Mouse (Mus musculus): ENCODE measurements around the gene Krt84.

Krt84 gene

DNA sequence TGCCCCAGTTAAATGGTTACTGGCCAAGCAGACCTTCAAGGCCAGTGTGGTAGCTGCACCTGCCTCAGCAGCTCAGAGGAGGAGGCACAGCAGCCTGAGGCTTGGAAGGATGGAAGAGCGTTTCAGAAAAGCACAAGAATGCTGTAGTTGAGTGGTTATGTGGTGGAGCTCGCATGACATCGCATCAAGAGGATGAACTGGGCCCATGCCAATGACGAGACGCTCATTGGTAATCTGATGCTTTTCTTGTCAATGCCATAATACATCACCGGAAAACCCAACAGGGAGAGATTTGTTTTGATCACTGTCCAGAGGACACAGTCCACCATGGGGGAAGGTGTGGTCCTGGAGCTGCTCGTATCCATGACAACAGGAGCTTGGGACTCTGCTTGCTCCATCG, 37.4 kb downstream of the Krt84 start:
- DNase-seq = no peak

DNA sequence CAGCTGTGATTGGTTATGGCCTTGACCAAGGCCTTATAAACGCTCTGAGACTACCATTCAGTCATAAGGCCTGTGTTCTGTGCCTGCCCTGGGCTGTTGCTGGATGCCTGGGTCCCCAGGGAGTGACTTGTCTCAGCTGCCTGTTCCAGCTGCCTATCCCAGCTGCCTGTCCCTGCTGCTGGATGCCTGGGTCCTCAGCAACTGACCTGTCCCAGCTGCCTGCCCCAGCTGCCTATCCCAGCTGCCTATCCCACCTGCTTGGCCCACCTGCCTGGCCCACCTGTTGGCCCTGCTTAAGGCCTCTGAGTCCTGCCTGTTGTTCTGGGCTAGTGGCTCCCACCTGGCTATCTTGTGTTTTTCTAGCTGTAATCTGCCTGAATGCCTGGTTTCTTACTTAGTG, 38.4 kb downstream of the Krt84 start:
- DNase-seq = no peak

DNA sequence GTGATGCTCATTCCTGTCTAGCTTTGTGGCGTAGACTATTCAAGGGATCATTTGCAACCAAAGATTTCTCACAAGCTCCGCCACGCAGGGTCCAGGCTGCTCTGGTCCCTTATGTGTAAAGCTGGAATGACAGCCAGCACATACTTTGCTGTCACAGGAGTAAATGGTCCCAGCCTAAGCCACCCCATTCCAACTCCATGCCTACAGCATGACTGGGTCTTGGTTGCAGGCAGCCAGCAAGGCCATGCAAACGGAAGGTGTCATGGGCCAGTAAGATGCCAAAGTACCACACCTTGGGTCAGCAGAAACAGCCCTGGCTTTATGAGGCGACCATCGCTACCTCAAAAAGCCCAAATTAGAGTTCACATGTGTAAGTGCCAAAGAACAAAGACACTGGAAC, 38.9 kb downstream of the Krt84 start:
- DNase-seq = no peak

DNA sequence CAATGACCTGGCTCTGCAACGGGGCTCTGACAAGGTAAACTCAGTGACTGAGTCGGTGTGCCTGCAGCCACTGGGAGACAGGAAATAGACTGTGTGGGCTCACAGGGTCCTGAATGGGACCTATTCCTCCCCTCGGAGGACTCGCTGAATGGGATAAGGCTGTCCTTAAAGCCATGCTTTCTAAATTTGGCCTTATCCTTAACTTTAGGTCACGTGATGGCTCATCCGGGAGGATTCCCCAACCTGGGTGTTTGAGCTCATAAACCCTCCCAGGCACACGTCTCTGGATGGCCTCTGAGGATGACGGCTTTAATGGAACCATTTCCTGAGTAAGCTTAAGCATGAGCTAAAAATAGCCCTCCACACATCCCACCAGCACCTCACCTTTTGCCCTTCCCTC, 39.9 kb downstream of the Krt84 start:
- DNase-seq = no peak

DNA sequence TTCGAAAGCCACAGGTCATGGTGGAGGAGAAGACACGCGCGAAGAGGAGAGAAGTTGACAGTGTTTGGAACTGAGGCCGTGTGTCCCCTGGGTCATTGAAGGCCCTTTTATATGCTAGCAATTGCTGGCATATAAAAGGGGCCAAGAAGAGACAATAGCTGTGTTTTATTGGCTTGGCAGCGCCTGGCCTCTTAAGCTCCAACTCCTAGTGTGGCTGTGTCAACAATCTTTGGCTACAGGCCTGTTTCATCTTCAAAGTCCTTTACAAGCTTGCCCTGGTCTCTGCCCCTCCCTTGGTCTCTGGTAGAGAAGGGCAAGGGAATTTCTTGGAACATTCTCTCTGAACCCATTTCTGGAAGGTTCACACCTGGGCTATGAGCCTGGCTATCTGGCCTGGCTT, 41.2 kb downstream of the Krt84 start, which contains the start of gene Krt83:
TSS of gene Krt83 (minus strand) at position 82 of the 400 bp plus-strand sequence.
- DNase-seq = no peak

DNA sequence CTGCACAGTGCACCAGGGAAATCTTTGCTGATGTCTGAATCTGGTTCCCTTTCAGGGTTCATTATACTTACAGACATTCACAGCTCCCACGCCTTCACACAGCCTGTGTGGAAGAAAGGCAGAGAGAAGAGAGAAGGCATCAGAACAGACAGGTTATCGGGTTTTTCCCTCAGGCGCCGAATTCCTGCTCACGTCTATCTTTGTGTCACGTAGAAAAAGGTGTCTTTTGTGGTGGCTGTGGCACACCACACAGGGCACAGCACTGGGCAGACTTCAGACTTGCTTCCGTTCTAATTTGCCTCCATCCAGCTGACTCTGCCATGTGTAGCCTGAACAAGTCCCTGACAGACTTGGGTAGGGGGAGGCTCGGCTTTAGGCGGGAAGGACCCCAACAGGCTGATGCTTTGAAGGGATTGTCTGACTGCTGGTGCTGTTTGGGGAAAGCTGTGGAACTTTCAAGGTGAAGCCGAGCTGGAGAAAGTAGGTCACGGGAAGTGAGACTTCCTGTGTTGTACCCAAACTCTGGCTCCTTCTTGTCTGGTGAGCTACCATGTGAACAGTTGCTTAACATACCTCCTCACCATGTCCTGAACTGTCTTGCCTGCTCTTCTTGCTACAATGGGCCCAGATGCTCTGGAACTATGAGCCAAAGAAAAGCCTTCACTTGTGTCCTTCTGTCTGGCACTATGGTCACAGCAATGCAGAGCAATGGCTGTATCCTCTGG, 46.5 kb downstream of the Krt84 start:
- no peak for DNase-seq

DNA sequence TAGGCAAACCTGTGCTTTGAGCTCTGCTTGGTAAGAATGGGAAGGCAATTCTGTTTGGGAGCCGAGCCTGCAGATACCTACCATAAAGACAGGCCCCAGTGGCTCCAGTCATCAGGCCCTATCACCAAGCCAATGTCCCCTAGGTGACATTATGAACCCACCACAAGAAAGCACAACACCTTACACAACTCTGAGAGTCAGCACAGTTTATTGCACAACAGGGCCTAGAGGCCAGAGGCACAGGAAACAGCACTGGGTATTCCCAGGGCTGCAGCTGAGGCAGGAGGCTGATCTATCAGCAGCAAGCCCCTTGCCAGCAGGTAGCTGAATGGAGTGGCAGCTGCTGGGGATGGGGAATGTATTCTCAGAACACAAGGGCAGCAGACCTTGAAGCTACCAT, 47.7 kb downstream of the Krt84 start:
- no peak for DNase-seq

DNA sequence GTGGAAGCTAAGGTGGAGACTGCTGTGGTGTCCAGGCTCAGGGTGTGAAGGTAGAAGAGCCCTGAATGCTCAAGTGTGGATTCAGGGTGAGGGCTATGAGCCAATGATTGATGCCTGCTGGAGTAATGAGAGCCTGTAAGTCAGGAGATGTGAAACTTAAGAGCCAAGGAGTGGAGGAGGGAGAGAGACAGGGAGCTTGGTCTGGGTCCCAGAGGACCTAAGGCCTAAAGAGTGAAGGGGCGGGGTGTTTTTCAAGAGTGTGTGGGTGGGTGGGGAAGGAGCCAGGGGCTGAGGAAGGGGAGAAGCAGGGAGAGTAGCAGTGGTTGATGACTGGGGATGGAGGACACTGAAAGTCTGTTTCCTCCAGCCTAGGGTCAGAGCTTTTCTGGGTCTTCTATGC, 49.0 kb downstream of the Krt84 start:
- DNase-seq = no peak

DNA sequence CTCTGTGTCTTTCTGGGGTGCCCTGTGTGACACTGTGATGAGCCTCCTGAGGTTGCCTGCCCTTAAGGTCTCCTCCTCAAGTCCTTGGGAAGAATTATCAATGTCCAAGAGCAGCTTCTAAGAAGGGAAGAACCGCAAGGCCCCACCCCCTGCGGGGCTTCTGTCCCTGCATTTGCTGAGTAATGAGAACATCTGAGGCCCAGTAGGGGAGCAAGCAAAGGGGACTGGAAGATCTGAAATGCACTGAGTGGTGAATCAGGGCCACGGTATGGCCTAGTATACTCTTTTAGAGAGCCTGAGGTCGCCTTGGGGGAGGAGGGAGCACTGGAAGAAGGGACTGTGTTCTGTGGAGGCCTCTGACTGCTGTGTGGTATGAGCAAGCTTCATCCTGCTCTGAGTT, 50.6 kb downstream of the Krt84 start:
- no peak for DNase-seq

DNA sequence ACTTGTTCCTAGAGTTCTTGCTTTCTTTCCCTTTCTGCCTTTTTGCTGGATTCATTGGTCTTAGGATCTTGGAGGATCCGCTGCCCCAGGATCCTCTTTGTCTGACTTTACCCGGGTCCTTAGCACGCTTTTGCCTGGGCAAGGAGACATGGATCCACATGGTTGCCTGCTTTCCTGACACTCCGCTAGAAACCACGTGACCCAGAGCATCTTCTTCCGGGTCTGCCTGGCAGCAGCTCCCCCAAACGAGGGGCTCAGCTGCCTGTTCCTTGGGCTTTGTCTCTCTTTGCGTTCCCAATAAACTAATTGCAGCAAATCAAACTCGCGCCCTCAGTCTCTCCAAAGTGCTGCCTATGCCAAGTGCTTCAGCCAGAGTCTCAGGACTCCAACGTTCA, 53.0 kb downstream of the Krt84 start:
- no peak for DNase-seq

DNA sequence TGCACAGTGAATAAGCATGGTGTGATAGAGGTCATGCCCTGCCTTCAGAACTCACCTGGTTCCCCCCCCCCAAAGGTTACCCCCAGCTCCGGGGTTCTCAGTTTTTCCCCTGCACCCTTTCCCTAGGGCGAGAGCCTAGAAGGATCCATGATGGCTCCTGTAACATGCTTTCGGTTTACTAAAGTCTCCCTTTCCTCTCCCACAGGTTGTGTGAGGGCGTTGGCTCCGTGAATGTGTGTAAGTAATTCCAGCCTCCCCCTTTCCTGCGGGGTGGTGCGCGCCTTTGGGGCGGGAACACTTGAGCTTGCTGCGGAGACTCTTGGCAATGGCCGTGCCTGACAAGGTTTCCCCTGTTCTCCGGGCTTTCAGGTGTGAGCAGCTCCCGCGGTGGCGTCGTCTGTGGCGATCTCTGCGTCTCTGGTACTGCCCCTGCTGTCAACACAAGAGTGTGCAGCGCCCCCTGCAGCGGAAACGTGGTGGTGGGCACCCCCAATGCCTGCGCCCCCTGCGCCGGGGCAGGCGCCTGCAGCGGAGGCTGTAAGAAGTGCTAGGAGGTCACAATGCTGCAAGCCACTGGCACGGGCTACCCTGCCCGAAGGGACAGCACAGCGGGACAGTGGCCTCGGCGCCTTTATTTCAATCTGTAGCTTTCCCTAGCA, 53.5 kb downstream of the Krt84 start:
- DNase-seq = peak; percentile 54 to 73

All from cerebellum, postnatal 25 days (tissue).